Mouse (Mus musculus): ENCODE measurements around the gene Smurf1. TPM values are rescaled to one million over a fixed set of nuclear protein-coding genes. Genes with fewer than 3 reads are reported as not detected.
A peak's percentile ranks its signal among the peaks of the same experiment; 100 is the strongest.

Gene Smurf1
- polyA plus RNA-seq, 1 experiment from 2014 or later, result 11.6 TPM

GRCm38 (mm10) chr5:144918204-144918603 is 47.4 kb downstream of the Smurf1 start:
- Histone ChIP-seq H3K27me3 (ENCODE audit: control insufficient read depth, insufficient read depth, low read length) (no peaks in the 10 kb centered on the region), H3K36me3 (ENCODE audit: control insufficient read depth, insufficient read depth, low read length) (no peaks in the 10 kb centered on the region), H3K4me2 (replicated peaks; ENCODE audit: low read depth) (no peak overlapping the region), H3K4me1 (replicated peaks; ENCODE audit: control insufficient read depth, insufficient read depth) (0 out of 2 replicates have a peak, but pooled peaks cover 6% of the 10 kb centered on the region), H3K4me3 (ENCODE audit: low read depth, low read length) (no peak overlapping the region), H3K9ac (ENCODE audit: low read length) (no peak overlapping the region), H3K27ac (replicated peaks) (no peak overlapping the region; the same call in 1 of the 2 replicates), H3K9me3 (ENCODE audit: control insufficient read depth, low read length) (no peaks in the 10 kb centered on the region)
- 65% methylated on average over 8 of the region's 8 CpGs for WGBS
- ATAC-seq (ENCODE audit: low FRiP score, low TSS enrichment) (peak; percentile 67), DNase-seq (ENCODE audit: low spot score) (no peak)
- TF ChIP-seq CTCF (IDR thresholded peaks at IDR 0.05; ENCODE audit: low read depth) (no peak), EP300 (optimal IDR thresholded peaks at IDR 0.05) (no peak)

- Histone ChIP-seq H3K27ac (replicated peaks) (peak overlapping the region; percentile 41; the same call in 1 of the 2 replicates), H3K4me3 (ENCODE audit: low read depth, low read length) (no peak overlapping the region), H3K4me1 (replicated peaks; ENCODE audit: control insufficient read depth, insufficient read depth) (0 out of 2 replicates have a peak, but pooled peaks cover 6% of the 10 kb centered on the region), H3K9me3 (ENCODE audit: control insufficient read depth, low read length) (no peaks in the 10 kb centered on the region), H3K27me3 (ENCODE audit: control insufficient read depth, insufficient read depth, low read length) (no peaks in the 10 kb centered on the region), H3K4me2 (replicated peaks; ENCODE audit: low read depth) (no peak overlapping the region), H3K9ac (ENCODE audit: low read length) (no peak overlapping the region), H3K36me3 (ENCODE audit: control insufficient read depth, insufficient read depth, low read length) (no peaks in the 10 kb centered on the region)
- no peak for TF ChIP-seq EP300 (optimal IDR thresholded peaks at IDR 0.05)
- no peak for TF ChIP-seq CTCF (IDR thresholded peaks at IDR 0.05; ENCODE audit: low read depth)
- WGBS, result 65% methylated on average over 6 of the region's 6 CpGs
- no peak for DNase-seq (ENCODE audit: low spot score)
- ATAC-seq (ENCODE audit: low FRiP score, low TSS enrichment), result peak; percentile 60
Observed at GRCm38 (mm10) chr5:144917172-144917571, 48.5 kb downstream of the Smurf1 start.

GRCm38 (mm10) chr5:144915828-144916227 is 49.8 kb downstream of the Smurf1 start:
- H3K4me3 ChIP-seq (ENCODE audit: low read depth, low read length), result no peak overlapping the region
- H3K9ac ChIP-seq (ENCODE audit: low read length), result no peak overlapping the region
- no peak for TF ChIP-seq CTCF (IDR thresholded peaks at IDR 0.05; ENCODE audit: low read depth)
- no peak for TF ChIP-seq EP300 (optimal IDR thresholded peaks at IDR 0.05)
- 52% methylated on average over 5 of the region's 5 CpGs for WGBS
- no peaks in the 10 kb centered on the region for H3K27me3 ChIP-seq (ENCODE audit: control insufficient read depth, insufficient read depth, low read length)
- no peak for ATAC-seq (ENCODE audit: low FRiP score, low TSS enrichment)
- no peak overlapping the region; the same call in 1 of the 2 replicates for H3K27ac ChIP-seq (replicated peaks)
- no peak for DNase-seq (ENCODE audit: low spot score)
- no peak overlapping the region for H3K4me2 ChIP-seq (replicated peaks; ENCODE audit: low read depth)
- no peaks in the 10 kb centered on the region for H3K9me3 ChIP-seq (ENCODE audit: control insufficient read depth, low read length)
- H3K36me3 ChIP-seq (ENCODE audit: control insufficient read depth, insufficient read depth, low read length), result no peaks in the 10 kb centered on the region
- 0 out of 2 replicates have a peak, but pooled peaks cover 6% of the 10 kb centered on the region for H3K4me1 ChIP-seq (replicated peaks; ENCODE audit: control insufficient read depth, insufficient read depth)

GRCm38 (mm10) chr5:144914433-144914906 is 51.2 kb downstream of the Smurf1 start:
- Histone ChIP-seq H3K9ac (ENCODE audit: low read length) (no peak overlapping the region), H3K4me3 (ENCODE audit: low read depth, low read length) (no peak overlapping the region), H3K4me2 (replicated peaks; ENCODE audit: low read depth) (no peak overlapping the region), H3K27me3 (ENCODE audit: control insufficient read depth, insufficient read depth, low read length) (no peaks in the 10 kb centered on the region), H3K27ac (replicated peaks) (peak overlapping the region; percentile 18; the same call in 1 of the 2 replicates), H3K9me3 (ENCODE audit: control insufficient read depth, low read length) (no peaks in the 10 kb centered on the region), H3K4me1 (replicated peaks; ENCODE audit: control insufficient read depth, insufficient read depth) (0 out of 2 replicates have a peak, but pooled peaks cover 4% of the 10 kb centered on the region), H3K36me3 (ENCODE audit: control insufficient read depth, insufficient read depth, low read length) (no peaks in the 10 kb centered on the region)
- 49% methylated on average over 6 of the region's 7 CpGs for whole genome bisulfite sequencing
- DNase-seq (ENCODE audit: low spot score), result no peak
- no peak for ATAC-seq (ENCODE audit: low FRiP score, low TSS enrichment)
- TF ChIP-seq CTCF (IDR thresholded peaks at IDR 0.05; ENCODE audit: low read depth) (no peak), EP300 (optimal IDR thresholded peaks at IDR 0.05) (no peak)

- ATAC-seq (ENCODE audit: low FRiP score, low TSS enrichment), result no peak
- H3K27ac ChIP-seq (replicated peaks), result no peak overlapping the region; the same call in 1 of the 2 replicates
- H3K36me3 ChIP-seq (ENCODE audit: control insufficient read depth, insufficient read depth, low read length), result no peaks in the 10 kb centered on the region
- 83% methylated on average over 16 of the region's 16 CpGs for WGBS
- H3K4me1 ChIP-seq (replicated peaks; ENCODE audit: control insufficient read depth, insufficient read depth), result 0 out of 2 replicates have a peak, but pooled peaks cover 4% of the 10 kb centered on the region
- no peak overlapping the region for H3K4me2 ChIP-seq (replicated peaks; ENCODE audit: low read depth)
- TF ChIP-seq EP300 (optimal IDR thresholded peaks at IDR 0.05) (no peak), CTCF (IDR thresholded peaks at IDR 0.05; ENCODE audit: low read depth) (no peak)
- no peak overlapping the region for H3K4me3 ChIP-seq (ENCODE audit: low read depth, low read length)
- no peak overlapping the region for H3K9ac ChIP-seq (ENCODE audit: low read length)
- H3K27me3 ChIP-seq (ENCODE audit: control insufficient read depth, insufficient read depth, low read length), result no peaks in the 10 kb centered on the region
- no peaks in the 10 kb centered on the region for H3K9me3 ChIP-seq (ENCODE audit: control insufficient read depth, low read length)
- no peak for DNase-seq (ENCODE audit: low spot score)
Observed at GRCm38 (mm10) chr5:144913923-144914322, 51.7 kb downstream of the Smurf1 start.

GRCm38 (mm10) chr5:144913361-144913760 is 52.3 kb downstream of the Smurf1 start:
- no peak for DNase-seq (ENCODE audit: low spot score)
- Histone ChIP-seq H3K27me3 (ENCODE audit: control insufficient read depth, insufficient read depth, low read length) (no peaks in the 10 kb centered on the region), H3K4me3 (ENCODE audit: low read depth, low read length) (no peak overlapping the region), H3K27ac (replicated peaks) (no peak overlapping the region), H3K9ac (ENCODE audit: low read length) (no peak overlapping the region), H3K4me1 (replicated peaks; ENCODE audit: control insufficient read depth, insufficient read depth) (0 out of 2 replicates have a peak, but pooled peaks cover 4% of the 10 kb centered on the region), H3K4me2 (replicated peaks; ENCODE audit: low read depth) (no peak overlapping the region), H3K36me3 (ENCODE audit: control insufficient read depth, insufficient read depth, low read length) (no peaks in the 10 kb centered on the region), H3K9me3 (ENCODE audit: control insufficient read depth, low read length) (no peaks in the 10 kb centered on the region)
- no peak for ATAC-seq (ENCODE audit: low FRiP score, low TSS enrichment)
- TF ChIP-seq EP300 (optimal IDR thresholded peaks at IDR 0.05) (no peak), CTCF (IDR thresholded peaks at IDR 0.05; ENCODE audit: low read depth) (no peak; the same call in 1 of the 2 replicates)
- WGBS, result 63% methylated on average over 5 of the region's 5 CpGs
